Mouse (Mus musculus) cortical plate, adult 2 months (tissue): ENCODE data around the gene Fgfr2.

ENCODE experiments used
- CTCF ChIP-seq: fragments of 200-500 bp; IDR thresholded peaks from 2 replicates; pipeline ENCODE4 v1.5.1; 2011; ENCODE audit warnings: mild to moderate bottlenecking, control low read depth, low read length; ENCODE audit not compliant: insufficient read depth; ENCODE audit errors: extremely low read depth
- POLR2A ChIP-seq: fragments of 200-500 bp; IDR thresholded peaks from 2 replicates; pipeline ENCODE4 v1.6.1; 2011; ENCODE audit warnings: mild to moderate bottlenecking, low read length, control low read depth; ENCODE audit not compliant: insufficient read depth; ENCODE audit errors: extremely low read depth

DNA sequence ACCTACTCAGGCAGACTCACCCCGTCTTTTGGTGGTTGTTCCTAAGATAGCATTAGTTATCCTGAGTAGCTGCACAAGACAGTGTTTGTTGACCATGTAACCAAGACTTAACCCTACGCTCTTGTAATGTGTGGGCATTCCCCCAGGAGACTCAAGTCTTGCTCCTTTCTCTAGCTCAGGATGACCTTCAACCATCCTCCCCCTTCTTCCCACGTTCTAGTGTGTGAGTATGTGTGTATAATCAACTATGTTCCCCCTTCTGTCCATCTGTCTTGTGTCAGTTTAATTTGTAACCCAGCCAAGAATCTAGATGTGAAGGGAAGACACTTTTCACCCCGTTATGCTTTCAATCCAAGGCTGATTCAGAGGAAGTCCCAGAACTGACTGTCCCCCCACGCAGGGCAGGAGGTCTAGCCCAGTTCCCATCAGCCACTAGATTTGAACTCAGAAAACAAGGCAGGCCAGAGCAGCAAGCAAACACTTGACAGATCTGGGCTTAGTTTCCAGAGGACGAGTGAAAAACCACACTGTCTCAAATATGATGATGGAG is 815.4 kb downstream of the Fgfr2 start:
- TF ChIP-seq CTCF, result no peak
- no peak for TF ChIP-seq POLR2A
